Mouse (Mus musculus) megakaryocyte, embryonic 14.5 days (primary cell): ENCODE data around the gene Pkn3.

Source experiments
- FLI1 ChIP-seq: IDR thresholded peaks from 2 replicates; pipeline ENCODE4 v1.6.1; 2012; ENCODE audit warnings: low read length, inconsistent platforms, mixed read lengths
- GATA1 ChIP-seq: IDR thresholded peaks from 3 replicates; pipeline ENCODE4 v1.6.1; 2012; ENCODE audit warnings: mixed read lengths, low read length, inconsistent platforms, borderline replicate concordance

DNA sequence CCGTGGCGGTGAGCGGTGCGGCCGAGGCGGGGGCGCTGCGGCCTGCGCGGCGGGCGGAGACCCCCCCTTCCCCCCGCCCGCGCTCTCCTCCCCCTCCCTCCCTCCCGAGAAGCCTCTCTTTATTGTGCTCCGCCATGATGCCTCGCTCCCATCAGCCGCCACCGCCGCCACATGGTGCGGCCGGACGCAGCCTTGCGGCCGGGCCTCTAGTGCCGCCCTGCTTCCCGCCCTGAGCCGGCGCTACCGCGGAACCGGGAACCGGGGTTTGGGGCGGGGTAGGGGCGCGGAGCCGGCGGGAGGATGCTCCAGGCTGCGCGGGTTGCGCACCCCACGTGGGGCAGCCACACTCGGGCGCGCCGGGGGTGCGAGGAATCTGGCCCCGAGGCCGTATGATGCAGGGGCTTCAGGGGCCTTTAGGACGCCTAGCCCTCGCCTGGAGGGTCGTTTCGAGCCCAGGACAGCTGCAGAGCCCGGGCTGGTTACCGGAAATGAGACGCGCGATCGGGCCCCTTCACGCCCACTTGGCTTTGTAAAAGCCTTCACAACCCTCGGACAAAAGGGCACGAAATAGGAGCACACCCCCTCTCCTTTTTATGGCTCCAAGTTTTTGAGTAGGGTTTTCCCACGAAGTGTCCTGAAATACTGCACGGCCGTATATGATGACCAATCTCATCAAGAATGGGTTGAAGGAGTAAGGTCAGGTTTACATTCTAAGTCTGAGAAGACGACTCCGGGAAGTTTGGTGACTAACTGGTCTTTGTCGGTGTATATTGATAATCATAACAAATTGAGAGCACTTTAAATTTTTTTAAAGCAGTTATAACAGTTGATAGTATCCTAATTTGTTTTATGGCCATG, 10.2 kb upstream of the Pkn3 start:
- no peak for TF ChIP-seq GATA1
- TF ChIP-seq FLI1: no peak
